Mouse (Mus musculus): ENCODE measurements at regions not wholly inside any gene's neighbourhood (a gene's known extent, or its start where the extent isn't known, plus 50 kb on each side); places are given as distances from the start of the nearest gene placed in this dataset.

- Histone ChIP-seq H3K27me3 (ENCODE audit: control insufficient read depth, insufficient read depth, low read length) (no peaks in the 10 kb centered on the region), H3K4me3 (ENCODE audit: low read depth, low read length) (no peak overlapping the region), H3K4me1 (ENCODE audit: control insufficient read depth, insufficient read depth, insufficient read length, low read length) (peaks cover 11% of the 10 kb centered on the region; the same call in 1 of the 2 replicates), H3K36me3 (ENCODE audit: control insufficient read depth, insufficient read depth, low read length) (no peaks in the 10 kb centered on the region), H3K27ac (ENCODE audit: insufficient read depth, low read depth, low read length) (no peak overlapping the region)
- TF ChIP-seq CTCF (IDR thresholded peaks at IDR 0.05; ENCODE audit: extremely low read depth, insufficient read length, insufficient replicate concordance, low read depth, low read length) (no peak), POLR2A (IDR thresholded peaks at IDR 0.05; ENCODE audit: low read depth, low read length) (no peak)
- WGBS, result 79% methylated on average over 4 of the region's 4 CpGs
These were observed 181.4 kb upstream of the Adgrl2 start for GRCm38 (mm10) chr3:149171766-149172165.

GRCm38 (mm10) chr3:149170191-149170590 lies 179.8 kb upstream of the Adgrl2 start:
- H3K27me3 ChIP-seq (ENCODE audit: control insufficient read depth, insufficient read depth, low read length), result no peaks in the 10 kb centered on the region
- no peak overlapping the region for H3K4me3 ChIP-seq (ENCODE audit: low read depth, low read length)
- no peak overlapping the region for H3K27ac ChIP-seq (ENCODE audit: insufficient read depth, low read depth, low read length)
- H3K4me1 ChIP-seq (ENCODE audit: control insufficient read depth, insufficient read depth, insufficient read length, low read length), result peaks cover 10% of the 10 kb centered on the region; the same call in 1 of the 2 replicates
- H3K36me3 ChIP-seq (ENCODE audit: control insufficient read depth, insufficient read depth, low read length), result no peaks in the 10 kb centered on the region
- no peak for TF ChIP-seq CTCF (IDR thresholded peaks at IDR 0.05; ENCODE audit: extremely low read depth, insufficient read length, insufficient replicate concordance, low read depth, low read length)
- WGBS, result 56% methylated on average over 7 of the region's 7 CpGs

- Histone ChIP-seq H3K27ac (ENCODE audit: insufficient read depth, low read depth, low read length) (no peak overlapping the region), H3K4me3 (ENCODE audit: low read depth, low read length) (no peak overlapping the region), H3K27me3 (ENCODE audit: control insufficient read depth, insufficient read depth, low read length) (no peaks in the 10 kb centered on the region), H3K36me3 (ENCODE audit: control insufficient read depth, insufficient read depth, low read length) (no peaks in the 10 kb centered on the region), H3K4me1 (ENCODE audit: control insufficient read depth, insufficient read depth, insufficient read length, low read length) (peaks cover 10% of the 10 kb centered on the region; the same call in 1 of the 2 replicates)
- WGBS, result 38% methylated on average over 12 of the region's 12 CpGs
- TF ChIP-seq CTCF (IDR thresholded peaks at IDR 0.05; ENCODE audit: extremely low read depth, insufficient read length, insufficient replicate concordance, low read depth, low read length) (no peak), POLR2A (IDR thresholded peaks at IDR 0.05; ENCODE audit: low read depth, low read length) (no peak)
These were observed 179.1 kb upstream of the Adgrl2 start for GRCm38 (mm10) chr3:149169442-149169841.

- WGBS, result 54% methylated on average over 3 of the region's 3 CpGs
- Histone ChIP-seq H3K4me1 (ENCODE audit: control insufficient read depth, insufficient read depth, insufficient read length, low read length) (peaks cover 10% of the 10 kb centered on the region; the same call in 1 of the 2 replicates), H3K4me3 (ENCODE audit: low read depth, low read length) (no peak overlapping the region), H3K27ac (ENCODE audit: insufficient read depth, low read depth, low read length) (no peak overlapping the region), H3K27me3 (ENCODE audit: control insufficient read depth, insufficient read depth, low read length) (no peaks in the 10 kb centered on the region), H3K36me3 (ENCODE audit: control insufficient read depth, insufficient read depth, low read length) (no peaks in the 10 kb centered on the region)
- TF ChIP-seq POLR2A (IDR thresholded peaks at IDR 0.05; ENCODE audit: low read depth, low read length) (no peak), CTCF (IDR thresholded peaks at IDR 0.05; ENCODE audit: extremely low read depth, insufficient read length, insufficient replicate concordance, low read depth, low read length) (no peak)
These were observed 177.6 kb upstream of the Adgrl2 start for GRCm38 (mm10) chr3:149167997-149168396.

GRCm38 (mm10) chr3:149164804-149165203 lies 174.4 kb upstream of the Adgrl2 start:
- Histone ChIP-seq H3K27me3 (ENCODE audit: control insufficient read depth, insufficient read depth, low read length) (no peaks in the 10 kb centered on the region), H3K27ac (ENCODE audit: insufficient read depth, low read depth, low read length) (no peak overlapping the region), H3K36me3 (ENCODE audit: control insufficient read depth, insufficient read depth, low read length) (no peaks in the 10 kb centered on the region), H3K4me3 (ENCODE audit: low read depth, low read length) (no peak overlapping the region), H3K4me1 (ENCODE audit: control insufficient read depth, insufficient read depth, insufficient read length, low read length) (peaks cover 6% of the 10 kb centered on the region; the same call in 1 of the 2 replicates)
- WGBS, result 74% methylated on average over 4 of the region's 4 CpGs
- TF ChIP-seq CTCF (IDR thresholded peaks at IDR 0.05; ENCODE audit: extremely low read depth, insufficient read length, insufficient replicate concordance, low read depth, low read length) (no peak), POLR2A (IDR thresholded peaks at IDR 0.05; ENCODE audit: low read depth, low read length) (no peak)

GRCm38 (mm10) chr3:149163591-149163990 lies 173.2 kb upstream of the Adgrl2 start:
- no peaks in the 10 kb centered on the region for H3K36me3 ChIP-seq (ENCODE audit: control insufficient read depth, insufficient read depth, low read length)
- no peaks in the 10 kb centered on the region; the same call in 1 of the 2 replicates for H3K4me1 ChIP-seq (ENCODE audit: control insufficient read depth, insufficient read depth, insufficient read length, low read length)
- no peak overlapping the region for H3K4me3 ChIP-seq (ENCODE audit: low read depth, low read length)
- H3K27ac ChIP-seq (ENCODE audit: insufficient read depth, low read depth, low read length), result no peak overlapping the region
- TF ChIP-seq POLR2A (IDR thresholded peaks at IDR 0.05; ENCODE audit: low read depth, low read length) (no peak), CTCF (IDR thresholded peaks at IDR 0.05; ENCODE audit: extremely low read depth, insufficient read length, insufficient replicate concordance, low read depth, low read length) (no peak)
- H3K27me3 ChIP-seq (ENCODE audit: control insufficient read depth, insufficient read depth, low read length), result no peaks in the 10 kb centered on the region
- 86% methylated on average over 6 of the region's 6 CpGs for WGBS

GRCm38 (mm10) chr3:149160833-149161232 lies 170.5 kb upstream of the Adgrl2 start:
- H3K27ac ChIP-seq (ENCODE audit: insufficient read depth, low read depth, low read length), result no peak overlapping the region
- no peak overlapping the region for H3K4me3 ChIP-seq (ENCODE audit: low read depth, low read length)
- TF ChIP-seq POLR2A (IDR thresholded peaks at IDR 0.05; ENCODE audit: low read depth, low read length) (no peak), CTCF (IDR thresholded peaks at IDR 0.05; ENCODE audit: extremely low read depth, insufficient read length, insufficient replicate concordance, low read depth, low read length) (no peak)
- no peaks in the 10 kb centered on the region for H3K4me1 ChIP-seq (ENCODE audit: control insufficient read depth, insufficient read depth, insufficient read length, low read length)
- H3K27me3 ChIP-seq (ENCODE audit: control insufficient read depth, insufficient read depth, low read length), result no peaks in the 10 kb centered on the region
- no peaks in the 10 kb centered on the region for H3K36me3 ChIP-seq (ENCODE audit: control insufficient read depth, insufficient read depth, low read length)
- WGBS, result 93% methylated on average over 11 of the region's 11 CpGs
